Mouse (Mus musculus) adrenal gland, postnatal 10 days (tissue): Measurements from ENCODE around the gene Ephx3. TPM values are rescaled to one million over a fixed set of nuclear protein-coding genes. Genes with fewer than 3 reads are reported as not detected.

Experiments used
- DNase-seq: peaks from one replicate; pipeline ENCODE4 v3.0.0; 2021; ENCODE audit warnings: mixed read lengths
- total RNA-seq, 2 experiments: library from RNA; stranded (reverse); gene quantifications; 2 replicates each; pipeline ENCODE4 v1.2.3; 2021

The Ephx3 gene
- total RNA-seq, 2 experiments from 2014 or later: 0.42 TPM; not detected in 1

GRCm38 (mm10) chr17:32173166-32173565, 16.2 kb downstream of the Ephx3 start:
- DNase-seq: peak; percentile 74

GRCm38 (mm10) chr17:32172485-32172884, 16.9 kb downstream of the Ephx3 start:
- DNase-seq: no peak

GRCm38 (mm10) chr17:32169518-32170225, 19.7 kb downstream of the Ephx3 start:
- no peak for DNase-seq

GRCm38 (mm10) chr17:32166687-32167086, 22.7 kb downstream of the Ephx3 start, which contains the start of gene Notch3:
Gene Notch3 (minus strand): TSS chr17:32166852.
- DNase-seq: peak; percentile 68

GRCm38 (mm10) chr17:32165803-32166595, 23.4 kb downstream of the Ephx3 start:
- DNase-seq: peak; percentile 70

- no peak for DNase-seq
Observed at GRCm38 (mm10) chr17:32165266-32165802, 24.0 kb downstream of the Ephx3 start.

GRCm38 (mm10) chr17:32164780-32165179, 24.6 kb downstream of the Ephx3 start:
- DNase-seq: no peak

GRCm38 (mm10) chr17:32163910-32164650, 25.3 kb downstream of the Ephx3 start:
- DNase-seq: no peak

- peak; percentile 77 for DNase-seq
Observed at GRCm38 (mm10) chr17:32162112-32162850, 27.1 kb downstream of the Ephx3 start.

GRCm38 (mm10) chr17:32160882-32161281, 28.5 kb downstream of the Ephx3 start:
- DNase-seq: no peak

GRCm38 (mm10) chr17:32158841-32159240, 30.5 kb downstream of the Ephx3 start:
- DNase-seq: no peak

- DNase-seq: no peak
Observed at GRCm38 (mm10) chr17:32146718-32147117, 42.6 kb downstream of the Ephx3 start.

- peak; percentile 93 for DNase-seq
Observed at GRCm38 (mm10) chr17:32142907-32143854, 46.2 kb downstream of the Ephx3 start.

GRCm38 (mm10) chr17:32142234-32142633, 47.1 kb downstream of the Ephx3 start:
- DNase-seq: no peak

Other genes with a start within 250 kb of the Ephx3 start
- 10 to 100 TPM; 15.5 to 21.7 TPM for gene Rrp1b, start 153.4 kb downstream of the Ephx3 start, total RNA-seq
- 1 to 10 TPM; 1.4 to 1.7 TPM for gene Hsf2bp, start 153.2 kb downstream of the Ephx3 start, total RNA-seq
- 10 to 100 TPM; 24.9 to 31.7 TPM for gene Notch3, start 22.7 kb downstream of the Ephx3 start, total RNA-seq
- 10 to 100 TPM; 80.6 to 98.0 TPM for gene Brd4, start 95.2 kb upstream of the Ephx3 start, total RNA-seq
- gene Akap8, start 131.7 kb upstream of the Ephx3 start, total RNA-seq: 10 to 100 TPM; 70.8 to 94.5 TPM
- 100 to 1,000 TPM in 1 of 2 experiments, 10 to 100 TPM in 1; 61.0 to 112 TPM for gene Akap8l, start 161.1 kb upstream of the Ephx3 start, total RNA-seq
- 10 to 100 TPM; 38.3 to 44.9 TPM for gene Wiz, start 199.9 kb upstream of the Ephx3 start, total RNA-seq
- gene Rasal3, start 214.0 kb upstream of the Ephx3 start, total RNA-seq: 1 to 10 TPM; 4.5 to 4.9 TPM
- 10 to 100 TPM; 13.5 to 36.1 TPM for gene Pglyrp2, start 234.6 kb upstream of the Ephx3 start, total RNA-seq